Mouse (Mus musculus) lung, postnatal 36 days (tissue): ENCODE measurements around the gene Gmnn.

Experiments
- DNase-seq: peaks from one replicate; pipeline ENCODE4 v3.0.0; 2022; ENCODE audit warnings: mixed read lengths

Gene Gmnn

DNA sequence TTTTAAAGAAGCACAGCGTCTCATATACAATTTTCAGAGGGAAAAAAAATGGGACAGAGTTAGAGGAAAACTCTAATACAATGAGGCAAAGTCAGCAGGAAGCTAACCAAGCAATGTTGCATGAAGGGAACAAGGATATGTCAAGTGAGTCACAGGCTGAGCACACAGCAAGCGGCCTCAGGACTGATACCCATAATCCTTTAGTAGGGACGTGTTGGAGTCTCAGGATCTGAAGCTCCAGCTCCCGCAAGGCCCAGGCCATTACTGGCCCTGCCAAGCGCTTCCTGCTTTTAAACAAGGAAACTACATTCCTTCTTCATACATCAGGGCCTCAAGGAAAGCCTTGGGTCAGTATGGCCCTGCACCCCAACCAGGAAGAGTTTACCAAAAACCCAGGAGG, 59.6 kb downstream of the Gmnn start:
- DNase-seq = no peak
